Mouse (Mus musculus) ZHBTc4 (cell line): ENCODE measurements around the gene Rassf1.

Source experiments
- DNase-seq: peaks from one replicate; pipeline ENCODE4 v3.0.0-alpha.2; 2011; ENCODE audit warnings: low read depth, low spot score

The Rassf1 gene

GRCm38 (mm10) chr9:107579023-107579900 is 27.9 kb downstream of the Rassf1 start:
- DNase-seq: no peak

GRCm38 (mm10) chr9:107580501-107581317 is 29.4 kb downstream of the Rassf1 start, which contains the start of gene Hyal3:
TSS of gene Hyal3 (plus strand) at chr9:107580818.
- peak; percentile 93 for DNase-seq

GRCm38 (mm10) chr9:107581584-107581983 is 30.2 kb downstream of the Rassf1 start:
- no peak for DNase-seq

GRCm38 (mm10) chr9:107582509-107583062 is 31.2 kb downstream of the Rassf1 start:
- DNase-seq: no peak

- DNase-seq: no peak
Measured at GRCm38 (mm10) chr9:107583174-107583573, 31.8 kb downstream of the Rassf1 start.

- peak; percentile 48 for DNase-seq
Measured at GRCm38 (mm10) chr9:107586504-107586903, 35.1 kb downstream of the Rassf1 start.

- peak; percentile 99 for DNase-seq
Measured at GRCm38 (mm10) chr9:107586974-107587832, 35.8 kb downstream of the Rassf1 start, which contains the start of gene Ifrd2. TSS of gene Ifrd2 (plus strand) at chr9:107587642.

- no peak for DNase-seq
Measured at GRCm38 (mm10) chr9:107587833-107588639, 36.7 kb downstream of the Rassf1 start.

- peak; percentile 71 for DNase-seq
Measured at GRCm38 (mm10) chr9:107590058-107590772, 38.9 kb downstream of the Rassf1 start.

GRCm38 (mm10) chr9:107590773-107591060 is 39.4 kb downstream of the Rassf1 start:
- no peak for DNase-seq

GRCm38 (mm10) chr9:107593101-107593976 is 42.0 kb downstream of the Rassf1 start:
- DNase-seq: no peak

- peak; percentile 93 for DNase-seq
Measured at GRCm38 (mm10) chr9:107594281-107595062, 43.1 kb downstream of the Rassf1 start.

GRCm38 (mm10) chr9:107596619-107597569 is 45.5 kb downstream of the Rassf1 start:
- no peak for DNase-seq

- DNase-seq: no peak
Measured at GRCm38 (mm10) chr9:107598385-107598784, 47.0 kb downstream of the Rassf1 start.

- DNase-seq: peak; percentile 43
Measured at GRCm38 (mm10) chr9:107599433-107599832, 48.1 kb downstream of the Rassf1 start.

- peak; percentile 90 for DNase-seq
Measured at GRCm38 (mm10) chr9:107599842-107600241, 48.5 kb downstream of the Rassf1 start.

- DNase-seq: peak; percentile 75
Measured at GRCm38 (mm10) chr9:107600745-107601144, 49.4 kb downstream of the Rassf1 start.
